Mouse (Mus musculus) cerebellum, adult 2 months (tissue): ENCODE measurements at regions not wholly inside any gene's neighbourhood (a gene's known extent, or its start where the extent isn't known, plus 50 kb on each side); places are given as distances from the start of the nearest gene placed in this dataset.

Source experiments
- CTCF ChIP-seq: fragments of 200-500 bp; IDR thresholded peaks from 2 replicates; pipeline ENCODE4 v1.5.1; 2011; ENCODE audit warnings: low read depth, mild to moderate bottlenecking, control low read depth, low read length, moderate library complexity, borderline replicate concordance; ENCODE audit not compliant: insufficient read depth
- POLR2A ChIP-seq: fragments of 200-500 bp; IDR thresholded peaks from 2 replicates; pipeline ENCODE4 v1.6.1; 2011; ENCODE audit warnings: low read length, control low read depth, borderline replicate concordance; ENCODE audit not compliant: insufficient read depth

GRCm38 (mm10) chr9:84894148-84894547, 418.4 kb upstream of the Gm11114 start:
- TF ChIP-seq POLR2A (no peak), CTCF (no peak)
